Mouse (Mus musculus): ENCODE measurements at regions not wholly inside any gene's neighbourhood (a gene's known extent, or its start where the extent isn't known, plus 50 kb on each side); places are given as distances from the start of the nearest gene placed in this dataset.
"Not testable (repeated sequence)": the region's sequence is repeated elsewhere in the genome, so short reads cannot be mapped to it uniquely, and the experiment has no call there.

DNA sequence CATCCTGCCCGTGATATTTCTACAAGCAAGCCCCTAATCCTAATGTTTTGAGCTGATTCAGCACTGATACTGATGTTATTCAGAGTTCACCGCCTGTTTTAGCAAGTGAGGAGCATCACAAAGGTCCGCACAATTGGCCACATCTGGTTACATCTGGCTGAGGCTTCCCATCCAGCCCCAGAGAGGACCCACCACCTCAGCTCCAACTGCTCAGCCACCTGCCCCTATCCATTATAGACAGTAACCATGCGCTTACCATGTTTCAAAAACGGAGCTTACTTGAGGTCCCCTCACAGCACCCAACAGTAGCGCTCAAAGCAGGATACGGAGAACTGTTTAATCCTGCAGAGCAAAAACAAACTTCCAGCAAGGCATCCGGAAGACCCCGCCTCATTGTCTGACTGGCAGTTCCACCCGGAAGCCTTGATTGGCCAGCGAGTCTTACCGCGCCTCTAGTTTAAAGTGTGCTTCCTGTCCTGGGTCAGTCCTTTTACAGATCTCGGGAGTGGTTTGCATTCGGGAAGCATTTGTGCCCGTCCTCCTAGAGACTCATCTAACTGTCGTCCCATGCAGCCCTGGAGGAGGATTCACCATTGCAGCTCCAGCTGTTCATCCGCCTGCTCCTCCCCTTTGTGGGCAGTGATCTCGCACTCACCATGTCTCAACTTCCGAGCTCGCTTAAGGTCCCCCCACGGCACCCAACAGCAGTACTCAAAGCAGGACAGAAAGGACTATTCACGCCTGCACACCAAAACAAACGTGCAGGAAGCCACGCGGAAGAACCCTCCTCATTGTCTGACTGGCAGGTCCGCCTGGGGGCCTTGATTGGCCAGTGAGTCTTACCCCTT is 69.9 kb upstream of the Zfp825 start:
- WGBS: 1% methylated on average over 27 of the region's 27 CpGs
- peak; percentile 85 for ATAC-seq (ENCODE audit: extremely low read depth, insufficient number of reproducible peaks, low FRiP score, low TSS enrichment)
- peak overlapping the region; percentile 68 for H3K4me3 ChIP-seq

DNA sequence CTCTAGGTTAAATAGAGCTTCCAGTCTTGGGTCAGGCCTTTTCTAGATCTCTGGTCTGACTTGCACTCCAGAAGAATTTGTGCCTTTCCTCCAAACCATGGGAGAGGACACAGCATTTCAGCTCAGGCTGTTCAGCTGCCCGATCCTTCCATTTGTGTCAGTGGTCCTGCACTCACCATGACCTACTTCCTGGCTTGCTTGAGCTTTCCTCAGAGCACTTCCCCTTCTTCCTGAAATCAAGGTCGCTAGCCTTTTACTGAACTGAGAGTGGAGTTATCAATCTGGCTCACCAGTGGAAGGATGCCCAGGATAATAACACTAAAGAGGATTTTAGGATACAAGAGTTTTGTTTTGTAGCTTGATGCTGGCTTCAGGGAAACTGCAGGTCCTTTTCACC is 70.5 kb upstream of the Zfp825 start:
- not testable (repeated sequence) for H3K4me1 ChIP-seq; H3K9me3 ChIP-seq; H3K36me3 ChIP-seq; ATAC-seq (ENCODE audit: extremely low read depth, insufficient number of reproducible peaks, low FRiP score, low TSS enrichment); H3K27me3 ChIP-seq (replicated peaks)
- H3K9ac ChIP-seq: peak overlapping the region; percentile 82
- peak overlapping the region; percentile 68 for H3K4me3 ChIP-seq
- 22% methylated on average over 2 of the region's 2 CpGs for WGBS
- peak overlapping the region; percentile 74 for H3K4me2 ChIP-seq
- peak overlapping the region; percentile 90 for H3K27ac ChIP-seq (replicated peaks)

More for the DNA sequence above, 69.9 kb upstream of the Zfp825 start:
- not testable (repeated sequence) for H3K9me3 ChIP-seq; H3K36me3 ChIP-seq; H3K27me3 ChIP-seq (replicated peaks); H3K4me1 ChIP-seq
- peak overlapping the region; percentile 82 for H3K9ac ChIP-seq
- H3K27ac ChIP-seq (replicated peaks): peak overlapping the region; percentile 90
- H3K4me2 ChIP-seq: peak overlapping the region; percentile 74

DNA sequence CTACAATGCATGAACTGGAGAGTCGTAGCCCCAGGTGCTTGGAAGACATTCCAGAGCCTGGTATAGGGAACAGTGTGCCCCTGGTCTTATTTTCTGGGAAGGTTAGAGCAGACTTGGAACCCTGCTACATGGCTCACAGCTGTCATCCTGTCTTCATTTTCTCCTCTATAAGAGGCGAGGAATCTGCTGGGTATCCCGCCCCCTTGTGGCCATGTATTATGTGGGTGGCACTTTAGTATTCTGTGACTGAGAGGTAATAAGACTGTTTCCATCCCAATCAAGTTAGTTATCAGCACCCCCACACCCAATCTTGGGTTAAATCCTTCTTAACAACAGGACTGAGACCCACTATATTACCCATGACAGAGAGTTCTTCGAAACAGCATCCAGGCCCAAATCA is 69.4 kb upstream of the Erap1 start:
- not testable (repeated sequence) for H3K27ac ChIP-seq (replicated peaks); H3K4me2 ChIP-seq; H3K36me3 ChIP-seq; ATAC-seq (ENCODE audit: extremely low read depth, insufficient number of reproducible peaks, low FRiP score, low TSS enrichment); H3K4me1 ChIP-seq; H3K27me3 ChIP-seq (replicated peaks); H3K9ac ChIP-seq; H3K4me3 ChIP-seq
- 54% methylated on average over 4 of the region's 4 CpGs for WGBS
- peaks cover 12% of the 10 kb centered on the region; the same call in 1 of the 2 replicates for H3K9me3 ChIP-seq
